Mouse (Mus musculus): ENCODE data around the gene Ambp.

The Ambp gene

DNA sequence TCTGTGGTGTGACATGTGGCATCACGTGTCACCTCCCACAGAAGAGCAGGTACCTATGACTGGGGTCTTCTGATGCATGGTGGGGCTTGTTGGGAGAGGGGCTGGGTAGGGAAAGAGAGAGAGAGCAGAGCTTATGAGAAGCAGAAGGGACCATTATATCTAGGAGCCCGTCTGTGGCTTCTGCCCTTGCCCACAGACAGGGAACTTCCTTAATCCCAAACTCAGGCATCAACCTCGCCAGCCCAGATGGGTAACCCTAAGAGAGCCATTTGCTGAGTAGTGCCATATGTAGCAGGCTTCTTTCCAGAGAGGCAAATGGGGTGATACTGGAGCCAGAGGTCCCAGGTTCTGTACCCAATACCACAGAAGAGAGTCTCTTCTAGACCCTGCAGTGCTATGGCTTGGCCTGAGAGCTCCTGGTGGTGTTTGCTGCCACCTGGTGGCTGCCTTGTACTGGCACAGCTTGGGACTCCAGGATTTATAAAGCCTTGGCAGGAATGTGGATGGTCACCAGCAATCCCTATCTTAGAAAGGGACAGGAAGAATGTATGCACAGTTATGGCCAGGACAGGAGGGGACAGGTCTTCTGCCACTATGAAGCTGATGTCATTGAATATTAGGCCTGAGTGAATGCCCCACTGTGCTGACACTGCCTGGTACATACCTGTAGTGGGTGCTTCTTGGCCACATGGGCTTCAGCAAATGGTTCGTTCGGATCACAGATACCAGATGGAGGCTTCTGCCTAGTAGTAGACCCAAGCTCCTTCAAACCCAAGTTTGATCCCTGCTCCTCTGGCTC lies 35.8 kb downstream of the Ambp start:
- peak; percentile 64 for DNase-seq (ENCODE audit: low read depth, low spot score)

DNA sequence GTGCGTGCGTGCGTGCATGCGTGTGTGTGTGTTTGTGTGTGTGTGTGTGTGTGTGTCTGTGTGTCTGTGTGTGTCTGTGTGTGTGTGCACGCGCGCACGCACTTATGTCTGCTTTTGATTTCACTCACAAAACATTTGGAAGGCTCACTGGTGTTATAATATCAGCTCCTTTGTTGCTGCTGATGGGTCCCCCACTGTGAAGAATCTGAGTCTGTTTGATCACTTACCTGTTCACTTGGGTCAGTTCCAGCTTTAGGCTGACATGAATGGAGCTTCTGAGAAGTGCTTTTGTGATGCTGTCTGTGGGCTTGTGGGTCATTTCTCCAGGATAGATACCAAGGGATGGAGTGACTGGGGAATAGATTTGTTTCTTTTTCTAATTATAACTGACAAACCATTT lies 48.9 kb downstream of the Ambp start:
- no peak for DNase-seq (ENCODE audit: low read depth, low spot score)

DNA sequence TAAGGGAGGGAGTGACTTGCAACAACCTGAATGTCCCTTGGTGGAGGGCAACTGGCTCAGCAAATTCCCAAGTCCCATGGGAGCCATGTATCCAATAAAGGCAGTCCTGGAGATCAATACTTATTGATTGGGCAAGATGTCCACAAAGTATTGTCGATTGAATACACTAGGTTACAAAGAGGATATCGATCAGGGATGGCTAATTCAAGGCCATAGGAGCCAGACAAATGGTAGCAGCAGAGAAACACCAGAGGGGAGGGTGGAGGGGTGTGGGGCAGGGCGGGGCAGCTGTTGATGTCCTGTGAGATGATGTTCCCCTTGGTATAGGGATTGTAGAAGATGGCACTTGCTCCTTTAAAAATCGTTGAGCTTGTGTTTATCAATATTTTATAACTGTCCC lies 52.6 kb downstream of the Ambp start:
- no peak for DNase-seq (ENCODE audit: low read depth, low spot score)

DNA sequence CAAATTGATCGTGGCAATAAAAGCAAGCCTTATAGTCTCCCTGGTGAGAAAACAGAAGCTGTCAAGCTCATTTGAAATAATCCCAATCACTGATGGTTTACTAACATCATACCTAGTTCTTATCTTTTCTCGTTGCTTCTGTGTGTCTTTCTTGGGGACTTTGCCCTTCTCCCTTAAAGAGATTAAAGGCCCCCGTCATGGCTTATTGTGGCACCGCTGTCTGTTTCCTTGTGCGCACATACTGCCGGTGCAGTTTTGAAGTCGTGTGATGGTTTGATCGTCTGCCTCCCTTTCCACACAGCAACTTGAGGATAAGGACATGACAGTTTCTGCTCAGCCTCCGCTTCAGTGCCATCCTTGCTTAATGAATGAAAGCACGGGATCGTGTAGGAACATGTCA lies 54.1 kb downstream of the Ambp start:
- no peak for DNase-seq (ENCODE audit: low read depth, low spot score)

DNA sequence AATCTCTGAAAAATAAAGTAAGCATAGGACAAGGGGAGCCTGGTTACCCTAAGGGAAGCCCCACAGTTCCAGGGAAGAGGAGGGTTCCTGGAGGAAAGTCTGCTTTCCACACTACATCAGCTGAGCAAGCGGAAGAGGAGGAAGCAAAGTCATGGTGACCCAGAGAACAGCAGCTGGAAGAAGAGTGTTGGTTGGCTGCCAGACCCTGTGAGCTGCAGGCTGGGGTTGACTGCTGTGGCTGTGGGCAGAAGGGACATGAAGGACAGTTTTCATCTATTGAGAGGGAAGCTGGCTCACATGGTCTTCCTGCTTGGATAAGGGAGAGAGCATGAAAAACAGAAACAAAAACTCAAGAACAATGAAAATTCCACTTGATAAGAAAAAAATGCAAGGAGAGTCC lies 57.0 kb downstream of the Ambp start:
- no peak for DNase-seq (ENCODE audit: low read depth, low spot score)
